Mouse (Mus musculus) lung, embryonic 15.5 days (tissue): ENCODE results near the gene Rab3gap2. TPM values are rescaled to one million over a fixed set of nuclear protein-coding genes. Genes with fewer than 3 reads are reported as not detected.

Experiments
- ATAC-seq: fragments of 200-750 bp; cut with Nextera tagmentation; 2 replicates; pipeline ENCODE4 v1.8.0; 2017; ENCODE audit warnings: moderate number of reproducible peaks, borderline replicate concordance; ENCODE audit not compliant: low FRiP score, low TSS enrichment; ENCODE audit errors: extremely low read depth
- H3K27ac ChIP-seq: fragments of 300-500 bp; sonication (generic); 2 replicates; pipeline ENCODE4 v1.5.1; 2015; ENCODE audit warnings: moderate library complexity, mild to moderate bottlenecking, inconsistent platforms
- H3K27me3 ChIP-seq: fragments of 300-500 bp; sonication (generic); 2 replicates; pipeline ENCODE4 v1.6.1; 2015; ENCODE audit warnings: inconsistent platforms
- H3K36me3 ChIP-seq: fragments of 300-500 bp; sonication (generic); 2 replicates; pipeline ENCODE4 v1.6.1; 2015; ENCODE audit warnings: inconsistent platforms
- H3K4me1 ChIP-seq: fragments of 300-500 bp; sonication (generic); 2 replicates; pipeline ENCODE4 v1.6.1; 2015; ENCODE audit warnings: inconsistent platforms
- H3K4me2 ChIP-seq: fragments of 300-500 bp; sonication (generic); 2 replicates; pipeline ENCODE4 v1.6.1; 2015; ENCODE audit warnings: inconsistent platforms, mild to moderate bottlenecking, moderate library complexity
- H3K4me3 ChIP-seq: fragments of 300-500 bp; sonication (generic); 2 replicates; pipeline ENCODE4 v1.5.1; 2015; ENCODE audit warnings: mild to moderate bottlenecking, inconsistent platforms
- H3K9ac ChIP-seq: fragments of 300-500 bp; sonication (generic); 2 replicates; pipeline ENCODE4 v1.6.1; 2015; ENCODE audit warnings: inconsistent platforms
- H3K9me3 ChIP-seq: fragments of 300-500 bp; sonication (generic); 2 replicates; pipeline ENCODE4 v1.6.1; 2016; ENCODE audit warnings: inconsistent platforms
- WGBS: fragments of 180-500 bp; shearing (Covaris S2); methylation state at CpG from one replicate; pipeline ENCODE4 v1.1.7; 2015; 5-methylcytosine and 5-hydroxymethylcytosine counted together
- polyA plus RNA-seq: library from polyadenylated mRNA; unstranded; fragments of >200 nt; fragmentation: Nextera tagmentation; extraction: Ambion mirVana; gene quantifications from 2 replicates; pipeline ENCODE4 v1.2.1, GENCODE M21; 2015

The Rab3gap2 gene
- polyA plus RNA-seq, 1 experiment from 2014 or later: 20.9 TPM

DNA sequence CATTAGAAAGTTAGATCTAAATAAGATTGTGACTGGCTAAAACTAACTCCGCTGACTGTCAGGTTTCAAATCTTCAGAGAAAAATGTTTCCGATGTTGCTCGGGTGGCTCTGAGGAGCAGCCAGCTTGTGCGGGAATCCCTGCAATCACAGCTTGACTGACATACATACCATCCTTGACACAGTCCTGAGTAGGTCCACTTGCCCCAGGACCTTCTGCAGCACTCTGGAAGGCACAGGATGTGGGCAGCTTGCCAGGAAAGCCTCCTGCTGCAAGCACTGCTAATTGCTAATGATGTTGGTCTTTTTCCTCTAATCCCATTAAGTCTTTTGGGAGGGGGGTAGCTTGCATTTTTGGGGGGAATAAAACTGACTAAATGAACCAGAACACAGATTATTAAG, 81.3 kb downstream of the Rab3gap2 start:
- peaks cover 56% of the 10 kb centered on the region for H3K36me3 ChIP-seq
- H3K27ac ChIP-seq: 0 out of 2 replicates have a peak overlapping the region, but pooled peaks have one; percentile 17
- no peak overlapping the region for H3K4me2 ChIP-seq
- peak; percentile 53; the same call in 1 of the 2 replicates for ATAC-seq
- no peaks in the 10 kb centered on the region for H3K9me3 ChIP-seq
- no peaks in the 10 kb centered on the region for H3K27me3 ChIP-seq
- no peak overlapping the region for H3K9ac ChIP-seq
- peaks cover 11% of the 10 kb centered on the region for H3K4me1 ChIP-seq
- 62% methylated on average over 4 of the region's 4 CpGs for WGBS
- H3K4me3 ChIP-seq: no peak overlapping the region

DNA sequence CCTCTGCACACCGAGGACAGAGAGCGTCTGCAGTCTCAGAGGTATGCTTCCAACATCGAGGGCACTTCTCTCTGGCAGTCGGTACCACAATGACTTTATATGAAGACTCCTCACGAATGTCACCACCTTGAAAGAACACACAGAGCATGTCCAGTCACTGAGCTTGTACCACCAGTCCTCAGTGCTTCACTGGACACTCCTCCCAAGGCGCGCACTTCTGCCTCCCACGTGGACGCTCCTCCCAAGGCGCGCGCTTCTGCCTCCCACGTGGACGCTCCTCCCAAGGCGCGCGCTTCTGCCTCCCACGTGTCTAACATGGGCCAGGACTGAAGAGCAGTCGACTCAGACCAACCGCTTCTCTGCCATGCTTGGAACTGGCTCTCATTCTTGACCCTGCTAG, 83.1 kb downstream of the Rab3gap2 start:
- ATAC-seq: no peak
- H3K4me2 ChIP-seq: no peak overlapping the region
- no peaks in the 10 kb centered on the region for H3K27me3 ChIP-seq
- H3K27ac ChIP-seq: no peak overlapping the region
- H3K4me1 ChIP-seq: peaks cover 11% of the 10 kb centered on the region
- no peak overlapping the region for H3K9ac ChIP-seq
- H3K9me3 ChIP-seq: no peaks in the 10 kb centered on the region
- no peak overlapping the region for H3K4me3 ChIP-seq
- 90% methylated on average over 20 of the region's 20 CpGs for WGBS
- peaks cover 62% of the 10 kb centered on the region for H3K36me3 ChIP-seq

GRCm38 (mm10) chr1:185289231-185289630, 85.3 kb downstream of the Rab3gap2 start:
- no peak overlapping the region for H3K9ac ChIP-seq
- H3K4me1 ChIP-seq: peaks cover 10% of the 10 kb centered on the region
- no peaks in the 10 kb centered on the region for H3K9me3 ChIP-seq
- no peak overlapping the region for H3K4me2 ChIP-seq
- no peak for ATAC-seq
- no peak overlapping the region for H3K27ac ChIP-seq
- H3K36me3 ChIP-seq: peaks cover 66% of the 10 kb centered on the region
- H3K4me3 ChIP-seq: no peak overlapping the region
- WGBS: 62% methylated on average over 5 of the region's 5 CpGs
- H3K27me3 ChIP-seq: no peaks in the 10 kb centered on the region

GRCm38 (mm10) chr1:185291336-185291735, 87.4 kb downstream of the Rab3gap2 start:
- Histone ChIP-seq H3K9ac (no peak overlapping the region), H3K27ac (no peak overlapping the region), H3K36me3 (peaks cover 71% of the 10 kb centered on the region), H3K4me1 (no peaks in the 10 kb centered on the region), H3K4me3 (no peak overlapping the region), H3K27me3 (no peaks in the 10 kb centered on the region), H3K9me3 (no peaks in the 10 kb centered on the region), H3K4me2 (no peak overlapping the region)
- 80% methylated on average over 4 of the region's 4 CpGs for whole genome bisulfite sequencing
- ATAC-seq: no peak

GRCm38 (mm10) chr1:185292646-185293360, 88.9 kb downstream of the Rab3gap2 start:
- no peaks in the 10 kb centered on the region for H3K27me3 ChIP-seq
- WGBS: 90% methylated on average over 10 of the region's 10 CpGs
- no peak overlapping the region for H3K4me2 ChIP-seq
- no peak overlapping the region for H3K4me3 ChIP-seq
- no peaks in the 10 kb centered on the region for H3K4me1 ChIP-seq
- no peak overlapping the region for H3K9ac ChIP-seq
- peaks cover 71% of the 10 kb centered on the region for H3K36me3 ChIP-seq
- no peaks in the 10 kb centered on the region for H3K9me3 ChIP-seq
- H3K27ac ChIP-seq: no peak overlapping the region
- ATAC-seq: no peak

DNA sequence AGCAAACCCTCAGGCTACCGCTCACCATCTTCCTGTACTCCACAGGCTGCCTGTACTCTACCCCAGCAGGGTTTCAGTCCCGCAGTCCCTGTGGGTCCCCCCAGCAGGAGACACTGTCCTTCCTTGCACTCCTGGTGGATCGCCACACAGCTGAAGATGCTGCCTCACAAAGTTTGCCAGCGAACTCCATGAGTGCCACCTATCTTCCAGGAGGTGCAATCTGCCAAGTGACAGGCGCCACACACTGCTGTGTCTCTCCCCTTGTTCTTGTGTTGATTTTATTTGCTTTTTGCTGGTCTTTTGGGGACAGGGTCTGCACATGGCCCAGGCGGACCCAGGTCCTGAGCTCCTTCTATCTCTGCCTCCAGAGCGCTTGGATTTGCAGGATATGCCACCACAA, 92.9 kb downstream of the Rab3gap2 start:
- H3K4me2 ChIP-seq: no peak overlapping the region
- peaks cover 61% of the 10 kb centered on the region for H3K36me3 ChIP-seq
- ATAC-seq: no peak
- no peaks in the 10 kb centered on the region for H3K4me1 ChIP-seq
- no peaks in the 10 kb centered on the region for H3K9me3 ChIP-seq
- 93% methylated on average over 7 of the region's 7 CpGs for WGBS
- no peak overlapping the region for H3K27ac ChIP-seq
- no peak overlapping the region for H3K9ac ChIP-seq
- no peaks in the 10 kb centered on the region for H3K27me3 ChIP-seq
- H3K4me3 ChIP-seq: no peak overlapping the region

- Histone ChIP-seq H3K36me3 (peaks cover 54% of the 10 kb centered on the region), H3K4me2 (no peak overlapping the region), H3K27ac (no peak overlapping the region), H3K4me3 (no peak overlapping the region), H3K9me3 (no peaks in the 10 kb centered on the region), H3K27me3 (no peaks in the 10 kb centered on the region), H3K9ac (no peak overlapping the region), H3K4me1 (no peaks in the 10 kb centered on the region)
- 95% methylated on average over 8 of the region's 8 CpGs for WGBS
- no peak for ATAC-seq
These were observed 94.6 kb downstream of the Rab3gap2 start for GRCm38 (mm10) chr1:185298496-185298895.

DNA sequence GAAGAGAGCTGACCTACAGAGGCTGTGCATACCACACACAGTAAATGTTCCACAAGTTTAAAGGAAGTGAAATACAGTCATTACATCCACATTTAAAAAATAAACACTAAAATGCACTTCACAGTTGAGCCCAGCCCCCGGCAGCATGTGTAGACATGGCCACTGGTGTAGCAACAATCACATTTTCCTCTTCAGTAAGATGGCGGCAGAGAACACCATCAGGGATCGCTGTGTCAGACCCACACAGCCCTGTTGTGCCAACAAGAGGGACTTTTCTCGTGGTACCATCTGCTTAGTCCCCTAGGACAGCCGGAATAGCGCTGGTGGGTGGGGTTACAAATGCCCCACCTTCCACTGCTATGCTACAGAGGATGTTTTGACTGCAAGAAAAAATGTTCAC, 98.9 kb downstream of the Rab3gap2 start:
- peaks cover 35% of the 10 kb centered on the region for H3K36me3 ChIP-seq
- no peak for ATAC-seq

DNA sequence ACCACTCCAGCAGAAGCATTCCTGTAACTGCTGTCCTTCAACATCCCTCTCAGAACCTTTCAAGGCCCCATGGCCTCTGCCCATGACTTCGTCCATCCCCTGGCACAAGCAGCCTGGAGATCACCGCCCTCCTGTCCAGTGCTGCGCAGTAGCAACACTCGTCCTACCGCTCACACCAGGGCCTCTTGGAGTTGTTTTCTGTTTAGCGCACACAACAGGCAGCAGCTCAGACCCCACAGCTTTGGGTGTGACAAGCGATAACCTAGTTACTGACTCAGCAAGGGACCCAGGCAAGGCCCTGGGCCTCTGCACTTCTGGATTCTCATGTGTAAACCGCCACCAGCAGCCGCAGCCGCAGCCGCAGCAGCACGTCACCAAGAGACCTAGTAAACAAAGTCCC, 102.9 kb downstream of the Rab3gap2 start:
- ATAC-seq: no peak
- WGBS: 95% methylated on average over 12 of the region's 12 CpGs
- peaks cover 28% of the 10 kb centered on the region for H3K36me3 ChIP-seq
- H3K4me1 ChIP-seq: peaks cover 4% of the 10 kb centered on the region; the same call in 1 of the 2 replicates
- H3K4me3 ChIP-seq: no peak overlapping the region
- no peak overlapping the region for H3K4me2 ChIP-seq
- no peaks in the 10 kb centered on the region for H3K27me3 ChIP-seq
- H3K9me3 ChIP-seq: no peaks in the 10 kb centered on the region
- H3K9ac ChIP-seq: no peak overlapping the region
- no peak overlapping the region for H3K27ac ChIP-seq

More for the DNA sequence above, 98.9 kb downstream of the Rab3gap2 start:
- H3K9me3 ChIP-seq: no peaks in the 10 kb centered on the region
- H3K27me3 ChIP-seq: no peaks in the 10 kb centered on the region
- no peak overlapping the region for H3K4me3 ChIP-seq
- H3K4me1 ChIP-seq: no peaks in the 10 kb centered on the region
- H3K27ac ChIP-seq: no peak overlapping the region
- H3K4me2 ChIP-seq: no peak overlapping the region
- H3K9ac ChIP-seq: no peak overlapping the region
- WGBS: 93% methylated on average over 6 of the region's 6 CpGs

DNA sequence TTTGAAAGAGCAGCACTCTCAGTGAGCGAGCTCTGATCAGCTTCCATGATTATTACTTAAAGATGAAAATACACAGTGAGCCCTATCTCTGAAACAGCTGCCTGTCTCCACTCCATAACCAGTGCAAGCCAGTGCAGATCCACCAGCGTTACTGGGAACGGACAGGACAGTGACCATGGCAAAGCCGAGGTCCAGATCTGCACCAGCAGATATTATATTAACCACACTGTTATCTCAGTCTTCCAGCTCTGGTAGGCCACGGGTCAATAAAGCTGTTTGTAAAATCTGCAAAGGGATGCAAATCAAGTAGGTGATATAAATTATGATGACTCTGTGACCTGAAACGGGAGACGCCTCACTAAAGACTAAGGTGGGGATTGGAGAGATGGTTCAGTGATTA, 103.7 kb downstream of the Rab3gap2 start:
- Histone ChIP-seq H3K36me3 (peaks cover 32% of the 10 kb centered on the region), H3K4me3 (no peak overlapping the region), H3K27me3 (no peaks in the 10 kb centered on the region), H3K4me1 (peaks cover 4% of the 10 kb centered on the region; the same call in 1 of the 2 replicates), H3K27ac (no peak overlapping the region), H3K9ac (no peak overlapping the region), H3K9me3 (no peaks in the 10 kb centered on the region), H3K4me2 (no peak overlapping the region)
- ATAC-seq: no peak
- WGBS: 93% methylated on average over 7 of the region's 7 CpGs

GRCm38 (mm10) chr1:185308334-185308733, 104.4 kb downstream of the Rab3gap2 start:
- peaks cover 31% of the 10 kb centered on the region for H3K36me3 ChIP-seq
- WGBS: 94% methylated on average over 2 of the region's 2 CpGs
- H3K4me3 ChIP-seq: no peak overlapping the region
- H3K27me3 ChIP-seq: no peaks in the 10 kb centered on the region
- H3K4me2 ChIP-seq: no peak overlapping the region
- H3K9ac ChIP-seq: no peak overlapping the region
- ATAC-seq: no peak
- no peaks in the 10 kb centered on the region for H3K9me3 ChIP-seq
- H3K4me1 ChIP-seq: peaks cover 4% of the 10 kb centered on the region; the same call in 1 of the 2 replicates
- no peak overlapping the region for H3K27ac ChIP-seq

GRCm38 (mm10) chr1:185308908-185309307, 105.0 kb downstream of the Rab3gap2 start:
- Histone ChIP-seq H3K27me3 (no peaks in the 10 kb centered on the region), H3K27ac (no peak overlapping the region), H3K4me2 (no peak overlapping the region), H3K4me1 (peaks cover 4% of the 10 kb centered on the region; the same call in 1 of the 2 replicates), H3K9me3 (no peaks in the 10 kb centered on the region), H3K36me3 (peaks cover 37% of the 10 kb centered on the region), H3K9ac (no peak overlapping the region), H3K4me3 (no peak overlapping the region)
- ATAC-seq: no peak
- WGBS: 40% methylated on average over 4 of the region's 4 CpGs
